ENCODE assay signal across 13 mouse cellular contexts in genomic region chr9:60545361-60546096, GRCm38 (mm10). TPM values are rescaled to one million over a fixed set of nuclear protein-coding genes. Genes with fewer than 3 reads are reported as not detected.
DNase-seq lines count a peak whose midpoint lies in the region; ATAC-seq and TF ChIP-seq lines count a peak whose summit lies in the region.
"Had no signal": no experiment of that assay in that cellular context is flagged by ENCODE, and none has a peak within 500 bp of the region (broad histone marks: within the 10 kb centered on the region; RNA-seq: fewer than 3 reads in every experiment).

No protein-coding gene starts in this region.

- H3K4me2 ChIP-seq in heart, embryonic 11.5 days = 0 out of 2 replicates have a peak overlapping the region, but pooled peaks have one; percentile 7
- no peak overlapping the region for H3K4me2 ChIP-seq in intestine, embryonic 14.5 days (ENCODE audit: low read length)
- H3K4me2 ChIP-seq in stomach, embryonic 14.5 days (replicated peaks; ENCODE audit: low read depth, low read length) = no peak overlapping the region
- H3K4me2 ChIP-seq in forebrain, embryonic 13.5 days = no peak overlapping the region
- H3K4me2 ChIP-seq: midbrain, embryonic 11.5 days had no signal

- WGBS in heart, embryonic 11.5 days (ENCODE audit: insufficient replicate concordance) = 58% methylated on average over 13 of the region's 13 CpGs
- WGBS in intestine, embryonic 14.5 days = 72% methylated on average over 13 of the region's 13 CpGs
- WGBS in lung, adult 2 months = 44% methylated on average over 13 of the region's 13 CpGs
- 61% methylated on average over 13 of the region's 13 CpGs for WGBS in stomach, embryonic 14.5 days
- 88% methylated on average over 13 of the region's 13 CpGs for WGBS in forebrain, embryonic 13.5 days

- no peak for ATAC-seq in heart, embryonic 11.5 days (replicated peaks; ENCODE audit: insufficient number of reproducible peaks, low FRiP score, low TSS enrichment)
- peak; percentile 77 for ATAC-seq in intestine, embryonic 14.5 days (replicated peaks; ENCODE audit: low FRiP score, low TSS enrichment, low read depth)
- ATAC-seq in stomach, embryonic 14.5 days (ENCODE audit: insufficient number of reproducible peaks, insufficient read depth, low FRiP score, low read depth) = peak; percentile 82; the same call in 1 of the 2 replicates
- ATAC-seq in forebrain, embryonic 13.5 days = no peak

- H3K36me3 ChIP-seq in heart, embryonic 11.5 days (ENCODE audit: control insufficient read depth, insufficient read depth, low read length) = no peaks in the 10 kb centered on the region
- no peaks in the 10 kb centered on the region for H3K36me3 ChIP-seq in intestine, embryonic 14.5 days (ENCODE audit: control insufficient read depth, insufficient read depth, low read length)
- H3K36me3 ChIP-seq in stomach, embryonic 14.5 days (ENCODE audit: control insufficient read depth, insufficient read depth, low read length) = no peaks in the 10 kb centered on the region
- no peaks in the 10 kb centered on the region for H3K36me3 ChIP-seq in forebrain, embryonic 13.5 days (ENCODE audit: poor library complexity, severe bottlenecking)

- no peaks in the 10 kb centered on the region for H3K27me3 ChIP-seq in heart, embryonic 11.5 days (ENCODE audit: control insufficient read depth, insufficient read depth, low read length)
- no peaks in the 10 kb centered on the region for H3K27me3 ChIP-seq in intestine, embryonic 14.5 days (replicated peaks; ENCODE audit: control insufficient read depth, insufficient read depth, low read length)
- H3K27me3 ChIP-seq in stomach, embryonic 14.5 days (ENCODE audit: control insufficient read depth, insufficient read depth, low read length) = no peaks in the 10 kb centered on the region
- no peaks in the 10 kb centered on the region for H3K27me3 ChIP-seq in forebrain, embryonic 13.5 days

- TF ChIP-seq POLR2A in lung, adult 2 months (IDR thresholded peaks at IDR 0.05; ENCODE audit: borderline replicate concordance, extremely low read depth, low read depth, low read length) = no peak

- H3K9me3 ChIP-seq in heart, embryonic 11.5 days (replicated peaks; ENCODE audit: control insufficient read depth, low read length) = no peaks in the 10 kb centered on the region
- no peaks in the 10 kb centered on the region for H3K9me3 ChIP-seq in intestine, embryonic 14.5 days (ENCODE audit: control insufficient read depth, low read length)
- no peaks in the 10 kb centered on the region for H3K9me3 ChIP-seq in stomach, embryonic 14.5 days (ENCODE audit: control insufficient read depth, low read depth, low read length)
- no peaks in the 10 kb centered on the region for H3K9me3 ChIP-seq in forebrain, embryonic 13.5 days (replicated peaks)

- no peak overlapping the region for H3K27ac ChIP-seq in heart, embryonic 11.5 days (ENCODE audit: low read depth, low read length)
- no peak overlapping the region for H3K27ac ChIP-seq in intestine, embryonic 14.5 days (ENCODE audit: low read depth)
- H3K27ac ChIP-seq in stomach, embryonic 14.5 days (ENCODE audit: low read length) = peak overlapping the region; percentile 30; the same call in 1 of the 2 replicates
- H3K27ac ChIP-seq in forebrain, embryonic 13.5 days = no peak overlapping the region
- H3K27ac ChIP-seq: layer of hippocampus, adult 2 months had no signal

- no peak overlapping the region for H3K9ac ChIP-seq in heart, embryonic 11.5 days (ENCODE audit: low read depth, low read length)
- no peak overlapping the region for H3K9ac ChIP-seq in intestine, embryonic 14.5 days (ENCODE audit: low read length)
- no peak overlapping the region for H3K9ac ChIP-seq in stomach, embryonic 14.5 days (replicated peaks; ENCODE audit: low read depth, low read length)
- H3K9ac ChIP-seq in forebrain, embryonic 13.5 days = no peak overlapping the region

- no peak for TF ChIP-seq CTCF in lung, adult 2 months (IDR thresholded peaks at IDR 0.05; ENCODE audit: insufficient read depth, low read length)

- 0 out of 2 replicates have a peak, but pooled peaks cover 4% of the 10 kb centered on the region for H3K4me1 ChIP-seq in heart, embryonic 11.5 days (ENCODE audit: control insufficient read depth, insufficient read depth, low read length)
- no peaks in the 10 kb centered on the region for H3K4me1 ChIP-seq in intestine, embryonic 14.5 days (replicated peaks; ENCODE audit: control insufficient read depth, insufficient read depth, low read length)
- no peaks in the 10 kb centered on the region for H3K4me1 ChIP-seq in lung, adult 2 months (ENCODE audit: control insufficient read depth, insufficient read depth, low read length)
- H3K4me1 ChIP-seq in stomach, embryonic 14.5 days (ENCODE audit: control insufficient read depth, insufficient read depth, low read length) = no peaks in the 10 kb centered on the region
- no peaks in the 10 kb centered on the region for H3K4me1 ChIP-seq in forebrain, embryonic 13.5 days

- DNase-seq in heart, adult 18-20 months = no peak
- no peak for DNase-seq in intestine, embryonic 14.5 days (ENCODE audit: low spot score)
- peak; percentile 40 for DNase-seq in lung, adult 2 months
- no peak for DNase-seq in B cell, adult 2 months
- no peak for DNase-seq in testis, postnatal 14 days (ENCODE audit: low spot score)
- DNase-seq: kidney, adult 9 months; spleen, adult 18-20 months; thymus, adult 2 months had no signal

- no peak overlapping the region for H3K4me3 ChIP-seq in heart, embryonic 11.5 days (ENCODE audit: low read depth, low read length)
- H3K4me3 ChIP-seq in intestine, embryonic 14.5 days (ENCODE audit: low read depth, low read length) = no peak overlapping the region
- no peak overlapping the region for H3K4me3 ChIP-seq in lung, adult 2 months (replicated peaks; ENCODE audit: extremely low read depth, low read depth, low read length)
- no peak overlapping the region for H3K4me3 ChIP-seq in stomach, embryonic 14.5 days (ENCODE audit: low read depth, low read length)
- H3K4me3 ChIP-seq in forebrain, embryonic 13.5 days = no peak overlapping the region
- H3K4me3 ChIP-seq: layer of hippocampus, adult 2 months had no signal

RNA-seq across cellular contexts. Expression of gene Thsd4, which starts 23.7 kb away (rescaled TPM):
- 10.6 and 14.6 TPM in 2 replicates for polyA plus RNA-seq in heart, embryonic 11.5 days (2014; fragmentation: Nextera tagmentation; extraction: Ambion mirVana)
- 1 to 10 TPM; 4.4 to 4.7 TPM for total RNA-seq in heart, adult 18-20 months (2021)
- polyA plus RNA-seq in intestine, embryonic 14.5 days (2014; fragmentation: Nextera tagmentation; extraction: Ambion mirVana) = 32.6 and 34.9 TPM in 2 replicates
- 27.2 and 28.1 TPM in 2 replicates for polyA plus RNA-seq in lung, adult 2 months (2012; rRNA removed)
- 25.8 and 27.2 TPM in 2 replicates for polyA plus RNA-seq in stomach, embryonic 14.5 days (2014; fragmentation: Nextera tagmentation; extraction: Ambion mirVana)
- 5.2 and 6.0 TPM in 2 replicates for polyA plus RNA-seq in forebrain, embryonic 13.5 days (2015; fragmentation: Nextera tagmentation; extraction: Ambion mirVana)

Comparison
In these comparisons a context has a peak if more than half of its experiments do, and no peak if none do; other contexts are left out.
1. ATAC-seq: peak in intestine, embryonic 14.5 days (single experiment) and stomach, embryonic 14.5 days (single experiment); none in heart, embryonic 11.5 days (single experiment) and forebrain, embryonic 13.5 days (single experiment).